Mouse (Mus musculus): ENCODE data around the gene Zfp579. TPM values are rescaled to one million over a fixed set of nuclear protein-coding genes. Genes with fewer than 3 reads are reported as not detected.

Gene Zfp579
- polyA plus RNA-seq, 1 experiment from 2014 or later = 4.0 TPM

Other genes with a start within 250 kb of the Zfp579 start
- gene Cox6b2, start 243.1 kb downstream of the Zfp579 start, polyA plus RNA-seq (2015; fragmentation: Nextera tagmentation; extraction: Ambion mirVana) = 98.6 and 105 TPM in 2 replicates
- not detected in 2 replicates for gene Fam71e2, start 224.9 kb downstream of the Zfp579 start, polyA plus RNA-seq (2015; fragmentation: Nextera tagmentation; extraction: Ambion mirVana)
- 0.05 TPM in 1 of 2 replicates, not detected in the other for gene Il11, start 213.3 kb downstream of the Zfp579 start, polyA plus RNA-seq (2015; fragmentation: Nextera tagmentation; extraction: Ambion mirVana)
- gene Tmem190, start 213.2 kb downstream of the Zfp579 start, polyA plus RNA-seq (2015; fragmentation: Nextera tagmentation; extraction: Ambion mirVana) = 0.44 TPM in 1 of 2 replicates, not detected in the other
- gene Tmem238, start 206.5 kb downstream of the Zfp579 start, polyA plus RNA-seq (2015; fragmentation: Nextera tagmentation; extraction: Ambion mirVana) = 13.7 and 14.6 TPM in 2 replicates
- 242 and 279 TPM in 2 replicates for gene Rpl28, start 203.3 kb downstream of the Zfp579 start, polyA plus RNA-seq (2015; fragmentation: Nextera tagmentation; extraction: Ambion mirVana)
- gene Ube2s, start 183.6 kb downstream of the Zfp579 start, polyA plus RNA-seq (2015; fragmentation: Nextera tagmentation; extraction: Ambion mirVana) = 282 and 292 TPM in 2 replicates
- gene Shisa7, start 151.5 kb downstream of the Zfp579 start, polyA plus RNA-seq (2015; fragmentation: Nextera tagmentation; extraction: Ambion mirVana) = not detected in 2 replicates
- 3.1 and 3.8 TPM in 2 replicates for gene Isoc2b, start 125.9 kb downstream of the Zfp579 start, polyA plus RNA-seq (2015; fragmentation: Nextera tagmentation; extraction: Ambion mirVana)
- 0.45 and 0.52 TPM in 2 replicates for gene Isoc2a, start 119.0 kb downstream of the Zfp579 start, polyA plus RNA-seq (2015; fragmentation: Nextera tagmentation; extraction: Ambion mirVana)
- gene Gm36210, start 89.6 kb downstream of the Zfp579 start, polyA plus RNA-seq (2015; fragmentation: Nextera tagmentation; extraction: Ambion mirVana) = 0.07 TPM in 1 of 2 replicates, not detected in the other
- gene Zfp628, start 80.9 kb downstream of the Zfp579 start, polyA plus RNA-seq (2015; fragmentation: Nextera tagmentation; extraction: Ambion mirVana) = 1.4 and 1.6 TPM in 2 replicates
- 0.57 and 0.67 TPM in 2 replicates for gene Nat14, start 74.1 kb downstream of the Zfp579 start, polyA plus RNA-seq (2015; fragmentation: Nextera tagmentation; extraction: Ambion mirVana)
- 0.03 and 0.09 TPM in 2 replicates for gene Ssc5d, start 70.4 kb downstream of the Zfp579 start, polyA plus RNA-seq (2015; fragmentation: Nextera tagmentation; extraction: Ambion mirVana)
- not detected in 2 replicates for gene Sbk2, start 31.8 kb downstream of the Zfp579 start, polyA plus RNA-seq (2015; fragmentation: Nextera tagmentation; extraction: Ambion mirVana)
- gene Sbk3, start 25.0 kb downstream of the Zfp579 start, polyA plus RNA-seq (2015; fragmentation: Nextera tagmentation; extraction: Ambion mirVana) = not detected in 2 replicates
- 9.8 and 10.0 TPM in 2 replicates for gene Zfp524, start 18.3 kb upstream of the Zfp579 start, polyA plus RNA-seq (2015; fragmentation: Nextera tagmentation; extraction: Ambion mirVana)
- 15.8 and 18.7 TPM in 2 replicates for gene Fiz1, start 18.5 kb upstream of the Zfp579 start, polyA plus RNA-seq (2015; fragmentation: Nextera tagmentation; extraction: Ambion mirVana)
- gene Gm44973, start 19.3 kb upstream of the Zfp579 start, polyA plus RNA-seq (2015; fragmentation: Nextera tagmentation; extraction: Ambion mirVana) = 1.1 and 1.5 TPM in 2 replicates
- gene Zfp865, start 24.2 kb upstream of the Zfp579 start, polyA plus RNA-seq (2015; fragmentation: Nextera tagmentation; extraction: Ambion mirVana) = 1.4 TPM in 2 replicates
- gene Ccdc106, start 24.4 kb upstream of the Zfp579 start, polyA plus RNA-seq (2015; fragmentation: Nextera tagmentation; extraction: Ambion mirVana) = 0.84 and 1.4 TPM in 2 replicates
- 0.09 TPM in 1 of 2 replicates, not detected in the other for gene 4632433K11Rik, start 38.0 kb upstream of the Zfp579 start, polyA plus RNA-seq (2015; fragmentation: Nextera tagmentation; extraction: Ambion mirVana)
- gene Zfp784, start 42.3 kb upstream of the Zfp579 start, polyA plus RNA-seq (2015; fragmentation: Nextera tagmentation; extraction: Ambion mirVana) = 0.93 and 1.4 TPM in 2 replicates
- 2.2 and 2.7 TPM in 2 replicates for gene Zfp580, start 55.4 kb upstream of the Zfp579 start, polyA plus RNA-seq (2015; fragmentation: Nextera tagmentation; extraction: Ambion mirVana)
- gene U2af2, start 66.0 kb upstream of the Zfp579 start, polyA plus RNA-seq (2015; fragmentation: Nextera tagmentation; extraction: Ambion mirVana) = 79.1 and 83.0 TPM in 2 replicates
- gene Epn1, start 84.1 kb upstream of the Zfp579 start, polyA plus RNA-seq (2015; fragmentation: Nextera tagmentation; extraction: Ambion mirVana) = 45.6 and 48.2 TPM in 2 replicates
- not detected in 2 replicates for gene Rfpl4, start 120.8 kb upstream of the Zfp579 start, polyA plus RNA-seq (2015; fragmentation: Nextera tagmentation; extraction: Ambion mirVana)
- 0.19 and 0.24 TPM in 2 replicates for gene Rasl2-9, start 129.8 kb upstream of the Zfp579 start, polyA plus RNA-seq (2015; fragmentation: Nextera tagmentation; extraction: Ambion mirVana)
- not detected in 2 replicates for gene Vmn1r55, start 153.5 kb upstream of the Zfp579 start, polyA plus RNA-seq (2015; fragmentation: Nextera tagmentation; extraction: Ambion mirVana)
- gene Vmn1r56, start 200.6 kb upstream of the Zfp579 start, polyA plus RNA-seq (2015; fragmentation: Nextera tagmentation; extraction: Ambion mirVana) = not detected in 2 replicates
- gene Vmn1r57, start 222.3 kb upstream of the Zfp579 start, polyA plus RNA-seq (2015; fragmentation: Nextera tagmentation; extraction: Ambion mirVana) = not detected in 2 replicates